Mouse (Mus musculus): ENCODE measurements around the gene Iqgap2.

Gene Iqgap2

GRCm38 (mm10) chr13:95712570-95713268, 179.0 kb downstream of the Iqgap2 start:
- peak; percentile 83 for DNase-seq (ENCODE audit: low read depth)

- peak; percentile 39 for DNase-seq (ENCODE audit: low read depth)
Measured at GRCm38 (mm10) chr13:95712054-95712453, 179.7 kb downstream of the Iqgap2 start.

GRCm38 (mm10) chr13:95705589-95705988, 186.1 kb downstream of the Iqgap2 start:
- no peak for DNase-seq (ENCODE audit: low read depth)

- no peak for DNase-seq (ENCODE audit: low read depth)
Measured at GRCm38 (mm10) chr13:95703376-95703775, 188.3 kb downstream of the Iqgap2 start.

- DNase-seq (ENCODE audit: low read depth): peak; percentile 88
Measured at GRCm38 (mm10) chr13:95697874-95698273, 193.8 kb downstream of the Iqgap2 start.

GRCm38 (mm10) chr13:95696654-95697163, 195.0 kb downstream of the Iqgap2 start, which contains the start of gene F2rl2:
Gene F2rl2, plus strand, starts transcription at chr13:95696853.
- DNase-seq (ENCODE audit: low read depth): peak; percentile 99

GRCm38 (mm10) chr13:95696120-95696653, 195.5 kb downstream of the Iqgap2 start:
- no peak for DNase-seq (ENCODE audit: low read depth)

- DNase-seq (ENCODE audit: low read depth): peak; percentile 25
Measured at GRCm38 (mm10) chr13:95692201-95692600, 199.5 kb downstream of the Iqgap2 start.

GRCm38 (mm10) chr13:95688576-95688975, 203.1 kb downstream of the Iqgap2 start:
- peak; percentile 31 for DNase-seq (ENCODE audit: low read depth)

GRCm38 (mm10) chr13:95685736-95686135, 206.0 kb downstream of the Iqgap2 start:
- DNase-seq (ENCODE audit: low read depth): peak; percentile 88

- DNase-seq (ENCODE audit: low read depth): peak; percentile 39
Measured at GRCm38 (mm10) chr13:95684656-95685244, 207.0 kb downstream of the Iqgap2 start.

GRCm38 (mm10) chr13:95679491-95679941, 212.2 kb downstream of the Iqgap2 start:
- peak; percentile 65 for DNase-seq (ENCODE audit: low read depth)

GRCm38 (mm10) chr13:95679078-95679477, 212.6 kb downstream of the Iqgap2 start:
- peak; percentile 64 for DNase-seq (ENCODE audit: low read depth)

GRCm38 (mm10) chr13:95672372-95672771, 219.3 kb downstream of the Iqgap2 start:
- DNase-seq (ENCODE audit: low read depth): no peak

- peak; percentile 76 for DNase-seq (ENCODE audit: low read depth)
Measured at GRCm38 (mm10) chr13:95671108-95671897, 220.4 kb downstream of the Iqgap2 start.

- DNase-seq (ENCODE audit: low read depth): no peak
Measured at GRCm38 (mm10) chr13:95670534-95670933, 221.2 kb downstream of the Iqgap2 start.

GRCm38 (mm10) chr13:95667260-95667659, 224.5 kb downstream of the Iqgap2 start:
- DNase-seq (ENCODE audit: low read depth): peak; percentile 41

GRCm38 (mm10) chr13:95665644-95666356, 225.9 kb downstream of the Iqgap2 start:
- DNase-seq (ENCODE audit: low read depth): no peak

- no peak for DNase-seq (ENCODE audit: low read depth)
Measured at GRCm38 (mm10) chr13:95663834-95664233, 227.9 kb downstream of the Iqgap2 start.

GRCm38 (mm10) chr13:95659432-95659831, 232.3 kb downstream of the Iqgap2 start:
- DNase-seq (ENCODE audit: low read depth): no peak

- peak; percentile 99 for DNase-seq (ENCODE audit: low read depth)
Measured at GRCm38 (mm10) chr13:95657171-95657570, 234.6 kb downstream of the Iqgap2 start.

All from 416B (cell line).